Mouse (Mus musculus): ENCODE results near the gene Upk3bl. TPM values are rescaled to one million over a fixed set of nuclear protein-coding genes. Genes with fewer than 3 reads are reported as not detected.
"Not testable (repeated sequence)": the region's sequence is repeated elsewhere in the genome, so short reads cannot be mapped to it uniquely, and the experiment has no call there.

Upk3bl gene
- total RNA-seq, 2 experiments from 2014 or later, result not detected

GRCm38 (mm10) chr5:136045987-136046386, 8.3 kb upstream of the Upk3bl start:
- DNase-seq (ENCODE audit: low spot score in 2 of 2), result peak; percentile 82 to 86

GRCm38 (mm10) chr5:136048541-136048940, 5.8 kb upstream of the Upk3bl start:
- DNase-seq (ENCODE audit: low spot score in 2 of 2), result not testable (repeated sequence)

- no peak for DNase-seq (ENCODE audit: low spot score in 2 of 2)
These were observed 4.4 kb upstream of the Upk3bl start for GRCm38 (mm10) chr5:136049926-136050325.

GRCm38 (mm10) chr5:136051231-136052085, 2.8 kb upstream of the Upk3bl start:
- DNase-seq (ENCODE audit: low spot score in 2 of 2), result no peak

- no peak for DNase-seq (ENCODE audit: low spot score in 2 of 2)
These were observed 1.2 kb upstream of the Upk3bl start for GRCm38 (mm10) chr5:136052861-136053655.

GRCm38 (mm10) chr5:136056062-136056461, 1.8 kb downstream of the Upk3bl start:
- DNase-seq (ENCODE audit: low spot score in 2 of 2), result no peak

- DNase-seq (ENCODE audit: low spot score in 2 of 2), result no peak
These were observed 2.8 kb downstream of the Upk3bl start for GRCm38 (mm10) chr5:136057085-136057484.

GRCm38 (mm10) chr5:136061567-136061966, 7.3 kb downstream of the Upk3bl start:
- DNase-seq (ENCODE audit: low spot score in 2 of 2), result peak; percentile 77 to 80

- no peak for DNase-seq (ENCODE audit: low spot score in 2 of 2)
These were observed 9.6 kb downstream of the Upk3bl start for GRCm38 (mm10) chr5:136063920-136064319.

- not testable (repeated sequence) for DNase-seq (ENCODE audit: low spot score in 2 of 2)
These were observed 12.3 kb downstream of the Upk3bl start for GRCm38 (mm10) chr5:136066404-136067148.

- DNase-seq (ENCODE audit: low spot score in 2 of 2), result no peak
These were observed 15.1 kb downstream of the Upk3bl start for GRCm38 (mm10) chr5:136069411-136069810.

GRCm38 (mm10) chr5:136073051-136073450, 18.8 kb downstream of the Upk3bl start:
- DNase-seq (ENCODE audit: low spot score in 2 of 2), result no peak

- DNase-seq (ENCODE audit: low spot score in 2 of 2), result no peak
These were observed 19.2 kb downstream of the Upk3bl start for GRCm38 (mm10) chr5:136073526-136073925.

GRCm38 (mm10) chr5:136075076-136075475, 20.8 kb downstream of the Upk3bl start:
- DNase-seq (ENCODE audit: low spot score in 2 of 2), result no peak

- peak in 1 of 2 experiments; percentile 39 for DNase-seq (ENCODE audit: low spot score in 2 of 2)
These were observed 22.0 kb downstream of the Upk3bl start for GRCm38 (mm10) chr5:136076284-136076683.

GRCm38 (mm10) chr5:136077001-136077550, 22.8 kb downstream of the Upk3bl start:
- no peak for DNase-seq (ENCODE audit: low spot score in 2 of 2)

- no peak for DNase-seq (ENCODE audit: low spot score in 2 of 2)
These were observed 23.8 kb downstream of the Upk3bl start for GRCm38 (mm10) chr5:136078136-136078535.

GRCm38 (mm10) chr5:136082345-136082744, 28.1 kb downstream of the Upk3bl start:
- no peak for DNase-seq (ENCODE audit: low spot score in 2 of 2)

GRCm38 (mm10) chr5:136083669-136084107, 29.4 kb downstream of the Upk3bl start, which contains the start of gene Rasa4:
TSS of gene Rasa4 (plus strand) at chr5:136083916.
- peak; percentile 84 to 94 for DNase-seq (ENCODE audit: low spot score in 2 of 2)

GRCm38 (mm10) chr5:136084144-136084881, 30.0 kb downstream of the Upk3bl start:
- no peak for DNase-seq (ENCODE audit: low spot score in 2 of 2)

Measured in layer of hippocampus, postnatal 14 days (tissue).